Mouse (Mus musculus) CD4-positive naive resting alpha-beta T cell, adult 76 days (primary cell): ENCODE measurements around the gene Tdgf1. TPM values are rescaled to one million over a fixed set of nuclear protein-coding genes. Genes with fewer than 3 reads are reported as not detected.

Experiments used
- total RNA-seq: library from RNA; stranded (reverse); gene quantifications from one replicate; pipeline ENCODE4 v1.2.4, GENCODE M21; 2023

The Tdgf1 gene
- 2.1 TPM for total RNA-seq

GRCm38 (mm10) chr9:110945926-110946325 is at the start of gene Tdgf1:
Gene Tdgf1, minus strand, starts transcription at chr9:110946158.

GRCm38 (mm10) chr9:110990204-110990603 is 44.2 kb upstream of the Tdgf1 start, which contains the start of gene Rtp3:
Gene Rtp3, minus strand, starts transcription at chr9:110990583.

GRCm38 (mm10) chr9:110951397-110951796 is 5.4 kb upstream of the Tdgf1 start, which contains the start of gene Lrrc2:
Gene Lrrc2, plus strand, starts transcription at chr9:110951545.

GRCm38 (mm10) chr9:110916786-110917185 is 29.2 kb downstream of the Tdgf1 start, which contains the start of gene Fam240a:
Gene Fam240a, minus strand, starts transcription at chr9:110916861.

Other genes starting within 250 kb of the Tdgf1 start
- gene Myl3, start 204.3 kb downstream of the Tdgf1 start, total RNA-seq = not detected
- not detected for gene Pth1r, start 199.0 kb downstream of the Tdgf1 start, total RNA-seq
- not detected for gene Prss42, start 148.0 kb downstream of the Tdgf1 start, total RNA-seq
- gene Prss44, start 132.2 kb downstream of the Tdgf1 start, total RNA-seq = not detected
- gene Prss43, start 119.5 kb downstream of the Tdgf1 start, total RNA-seq = not detected
- not detected for gene Prss45, start 111.6 kb downstream of the Tdgf1 start, total RNA-seq
- not detected for gene Prss46, start 101.7 kb downstream of the Tdgf1 start, total RNA-seq
- gene Prss50, start 88.2 kb downstream of the Tdgf1 start, total RNA-seq = not detected
- 375 TPM for gene Als2cl, start 66.3 kb downstream of the Tdgf1 start, total RNA-seq
- 17.3 TPM for gene Tmie, start 66.0 kb downstream of the Tdgf1 start, total RNA-seq
- 2.2 TPM for gene Fam240a, start 29.3 kb downstream of the Tdgf1 start, total RNA-seq
- gene Lrrc2, start 5.4 kb upstream of the Tdgf1 start, total RNA-seq = not detected
- not detected for gene Rtp3, start 44.4 kb upstream of the Tdgf1 start, total RNA-seq
- gene Ltf, start 73.1 kb upstream of the Tdgf1 start, total RNA-seq = 2.4 TPM
- gene Ccrl2, start 111.4 kb upstream of the Tdgf1 start, total RNA-seq = 5.2 TPM
- gene Lrrfip2, start 171.4 kb upstream of the Tdgf1 start, total RNA-seq = 32.1 TPM